Mouse (Mus musculus) adrenal gland, postnatal 10 days (tissue): ENCODE measurements around the gene Acin1. TPM values are rescaled to one million over a fixed set of nuclear protein-coding genes. Genes with fewer than 3 reads are reported as not detected.

Experiments
- DNase-seq: peaks from one replicate; pipeline ENCODE4 v3.0.0; 2021; ENCODE audit warnings: mixed read lengths
- microRNA-seq: library from miRNA; unstranded; fragments of <30 nt; microRNA quantifications from one replicate; pipeline ENCODE4 v1.2.0, GENCODE M21; 2021
- total RNA-seq, 2 experiments: library from RNA; stranded (reverse); gene quantifications; 2 replicates each; pipeline ENCODE4 v1.2.3; 2021

Acin1 gene
- total RNA-seq, 2 experiments from 2014 or later: 132 to 167 TPM

GRCm38 (mm10) chr14:54607226-54607625 lies 79.5 kb downstream of the Acin1 start:
- DNase-seq: no peak

DNA sequence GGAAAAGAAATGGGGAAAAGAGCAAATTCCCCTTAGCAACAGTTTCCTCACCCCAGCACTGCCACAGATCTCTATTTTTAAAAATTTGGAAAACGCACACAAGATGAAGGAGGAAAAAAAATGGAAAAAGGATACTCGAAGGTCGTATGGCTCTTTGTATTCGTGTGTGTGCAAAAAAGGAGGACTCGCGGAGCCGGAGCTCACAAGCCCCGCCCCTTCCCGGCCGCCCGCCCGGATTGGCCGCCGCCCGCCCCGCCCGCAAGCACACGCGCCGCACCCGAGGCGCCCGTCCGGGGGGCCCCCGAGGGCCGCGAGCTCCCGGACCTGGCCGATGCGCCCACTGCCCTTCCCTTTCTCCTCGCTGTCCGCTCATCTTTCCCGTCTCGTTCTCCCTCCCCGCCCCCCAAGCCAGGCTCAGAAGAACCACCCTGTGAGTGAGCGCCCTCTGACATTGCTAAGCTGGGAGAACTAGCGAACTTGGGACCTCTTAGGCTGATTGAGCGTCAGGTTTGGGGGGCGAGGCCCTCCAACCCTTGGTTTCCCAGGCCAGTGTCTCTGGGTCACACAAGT lies 80.9 kb downstream of the Acin1 start, which contains the start of gene 4931414P19Rik:
4931414P19Rik (minus strand) TSS at position 242 of the 570 bp plus-strand sequence.
- DNase-seq: peak; percentile 91

GRCm38 (mm10) chr14:54603686-54604085 lies 83.0 kb downstream of the Acin1 start:
- no peak for DNase-seq

DNA sequence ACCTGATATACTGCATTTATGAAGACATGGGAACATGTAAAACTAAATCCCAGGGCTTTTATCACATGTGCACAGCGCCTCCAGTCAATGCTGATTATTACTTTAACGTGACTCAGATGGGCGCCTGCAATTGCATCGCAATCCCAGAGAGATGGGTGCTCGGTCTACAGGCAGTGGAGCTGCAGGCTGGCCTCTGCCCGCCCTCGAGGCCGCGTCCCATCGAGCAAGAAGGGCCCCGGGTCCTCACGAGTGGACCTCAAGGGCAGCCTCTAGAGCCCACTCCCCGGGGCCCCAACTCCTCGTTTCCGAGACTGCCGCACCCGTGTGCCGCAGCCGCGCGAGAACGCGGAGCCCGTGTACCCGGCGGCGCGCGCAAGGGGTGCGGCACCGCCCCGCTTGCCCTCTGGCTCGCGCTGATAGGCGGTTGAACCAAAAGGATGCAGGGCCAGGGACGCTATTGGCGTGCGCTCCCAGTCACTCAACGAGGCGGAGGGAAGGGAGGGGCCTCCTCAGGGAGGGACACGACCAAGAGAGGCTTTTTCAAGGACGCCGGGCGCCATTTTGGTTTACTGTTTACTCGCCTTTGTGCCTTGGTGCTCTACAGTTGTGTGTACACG lies 83.6 kb downstream of the Acin1 start:
- peak; percentile 97 for DNase-seq

- peak; percentile 40 for DNase-seq
Observed at GRCm38 (mm10) chr14:54602613-54603012, 84.1 kb downstream of the Acin1 start.

DNA sequence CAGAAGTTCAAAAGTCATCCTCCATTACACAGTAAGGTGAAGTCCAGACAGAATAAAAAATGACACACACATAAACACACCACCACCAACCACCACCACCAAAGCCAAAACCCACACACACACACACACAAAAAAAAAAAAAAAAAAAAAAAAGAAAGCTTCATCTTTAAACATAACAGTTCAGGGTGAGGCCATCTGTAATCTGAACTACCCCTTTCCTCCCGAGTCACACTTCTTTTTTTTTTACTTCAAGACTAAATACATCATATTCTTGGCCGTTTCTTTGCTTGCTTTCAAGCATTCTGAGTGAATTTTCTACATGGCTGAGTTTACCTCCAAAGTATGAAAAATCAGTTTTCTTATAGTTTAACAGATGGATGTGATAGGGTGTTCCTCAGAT lies 85.1 kb downstream of the Acin1 start:
- no peak for DNase-seq

DNA sequence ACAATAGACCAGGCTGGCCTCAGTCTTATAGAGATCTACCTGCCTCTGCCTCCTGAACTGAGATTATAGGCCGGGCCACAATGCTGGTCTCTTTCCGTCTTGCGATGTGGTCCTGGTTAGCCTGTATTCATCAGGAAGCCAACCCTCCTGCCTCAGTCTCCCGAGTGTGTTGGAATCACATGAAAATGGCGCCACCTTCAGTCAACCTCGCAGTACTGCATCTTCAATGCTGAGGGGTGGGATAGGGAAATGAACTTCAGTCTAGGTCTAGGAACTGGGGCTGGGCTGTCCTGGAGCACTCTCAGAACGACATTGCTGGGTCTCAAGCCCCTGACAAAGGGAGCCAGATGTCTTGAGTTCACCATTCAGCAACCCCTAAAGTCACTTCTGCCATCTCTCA lies 89.6 kb downstream of the Acin1 start:
- no peak for DNase-seq

- DNase-seq: no peak
Observed at GRCm38 (mm10) chr14:54594631-54595414, 91.9 kb downstream of the Acin1 start.

DNA sequence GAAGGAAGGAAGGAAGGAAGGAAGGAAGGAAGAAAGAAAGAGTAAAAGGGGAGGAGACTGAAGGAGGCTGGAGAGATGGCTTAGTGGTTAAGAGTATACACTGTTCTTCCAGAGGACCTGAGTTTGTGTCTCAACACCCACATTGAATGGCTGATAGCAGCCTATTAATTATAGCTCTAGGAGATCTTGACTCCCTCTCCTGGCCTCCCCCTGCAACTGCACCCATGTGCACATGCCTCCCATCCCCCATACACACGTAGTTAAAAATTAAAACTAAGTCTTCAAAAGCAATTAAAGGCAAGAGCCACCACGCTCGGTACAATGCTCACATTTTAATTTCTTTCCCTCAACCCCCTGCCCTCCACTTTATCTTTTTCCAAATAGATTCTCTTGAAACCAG lies 92.7 kb downstream of the Acin1 start:
- no peak for DNase-seq

GRCm38 (mm10) chr14:54592319-54592934 lies 94.3 kb downstream of the Acin1 start:
- peak; percentile 78 for DNase-seq

Small RNA genes lying within 50 kb of the gene (microRNA-seq; reads per million reads assigned to microRNA genes)
- gene Mir686: not detected
- not detected for gene Mir6948

Other genes starting within 250 kb of the Acin1 start
- 10 to 100 TPM; 71.9 to 89.4 TPM for gene Lrp10, start 222.8 kb downstream of the Acin1 start, total RNA-seq
- gene Rem2, start 210.8 kb downstream of the Acin1 start, total RNA-seq: under 1 TPM; 0.39 to 0.87 TPM
- 10 to 100 TPM; 41.1 to 42.1 TPM for gene Prmt5, start 169.4 kb downstream of the Acin1 start, total RNA-seq
- 10 to 100 TPM; 31.0 to 32.5 TPM for gene Haus4, start 132.3 kb downstream of the Acin1 start, total RNA-seq
- 10 to 100 TPM; 18.9 to 20.7 TPM for gene Ajuba, start 109.4 kb downstream of the Acin1 start, total RNA-seq
- gene 4931414P19Rik, start 80.9 kb downstream of the Acin1 start, total RNA-seq: 1 to 10 TPM; 4.9 to 6.9 TPM
- 100 to 1,000 TPM; 226 to 247 TPM for gene Psmb5, start 68.9 kb downstream of the Acin1 start, total RNA-seq
- not detected for gene Psmb11, start 65.5 kb downstream of the Acin1 start, total RNA-seq
- not detected for gene Gm17606, start 46.0 kb downstream of the Acin1 start, total RNA-seq
- gene Cdh24, start 45.6 kb downstream of the Acin1 start, total RNA-seq: 1 to 10 TPM; 1.7 to 2.5 TPM
- 10 to 100 TPM; 35.5 to 36.6 TPM for gene 1700123O20Rik, start 715 bp downstream of the Acin1 start, total RNA-seq
- gene Gm29776, start 11.9 kb upstream of the Acin1 start, total RNA-seq: not detected
- under 1 TPM; 0.57 to 0.70 TPM for gene Cebpe, start 25.2 kb upstream of the Acin1 start, total RNA-seq
- 10 to 100 TPM; 29.4 to 30.6 TPM for gene Slc7a8, start 95.0 kb upstream of the Acin1 start, total RNA-seq
- under 1 TPM in 1 of 2 experiments, not detected in 1; 0.87 TPM for gene Rnf212b, start 127.2 kb upstream of the Acin1 start, total RNA-seq
- 10 to 100 TPM; 12.2 to 18.1 TPM for gene Homez, start 184.0 kb upstream of the Acin1 start, total RNA-seq
- gene Ppp1r3e, start 190.6 kb upstream of the Acin1 start, total RNA-seq: 10 to 100 TPM; 11.2 to 16.6 TPM
- gene Bcl2l2, start 196.4 kb upstream of the Acin1 start, total RNA-seq: 10 to 100 TPM; 39.3 to 44.2 TPM
- 1 to 10 TPM; 1.2 to 7.1 TPM for gene Gm20521, start 196.5 kb upstream of the Acin1 start, total RNA-seq
- gene Pabpn1, start 205.6 kb upstream of the Acin1 start, total RNA-seq: 100 to 1,000 TPM; 159 to 198 TPM
- gene Slc22a17, start 226.2 kb upstream of the Acin1 start, total RNA-seq: 10 to 100 TPM; 29.8 to 37.2 TPM
- gene Efs, start 239.2 kb upstream of the Acin1 start, total RNA-seq: 1 to 10 TPM; 7.4 to 9.9 TPM
- not detected for gene Il25, start 245.8 kb upstream of the Acin1 start, total RNA-seq
- gene Cmtm5, start 249.3 kb upstream of the Acin1 start, total RNA-seq: 1 to 10 TPM; 1.3 to 2.6 TPM